Mouse (Mus musculus): ENCODE data around the gene Gadd45a. TPM values are rescaled to one million over a fixed set of nuclear protein-coding genes. Genes with fewer than 3 reads are reported as not detected.

The Gadd45a gene
- polyA plus RNA-seq, 1 experiment from 2014 or later = 32.7 TPM

DNA sequence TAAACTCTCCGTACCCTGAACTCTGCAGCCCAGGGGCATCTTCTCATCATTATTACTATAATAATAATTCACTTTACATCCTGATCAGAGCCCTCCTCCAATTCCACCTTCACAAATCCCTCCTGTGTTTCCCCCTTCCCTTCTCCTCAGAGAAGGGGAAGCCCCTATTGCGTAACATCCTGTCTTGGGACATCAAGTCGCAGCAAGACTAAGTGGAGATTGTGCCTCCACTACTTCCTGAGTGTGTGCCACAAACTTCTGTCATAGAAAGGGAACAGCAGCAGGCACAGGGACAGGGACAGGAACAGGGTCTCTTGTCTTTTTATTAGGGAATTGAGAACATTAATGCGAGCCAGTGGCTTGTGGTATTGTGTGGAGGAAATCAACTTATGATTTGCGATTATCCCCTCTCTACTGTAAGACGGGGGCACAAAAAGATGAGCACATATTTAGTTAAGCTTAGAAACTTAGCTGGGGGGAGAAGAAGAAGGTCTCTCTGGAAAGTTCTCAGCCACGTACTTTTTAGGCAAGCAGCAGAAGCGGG is 32.0 kb upstream of the Gadd45a start:
- H3K4me3 ChIP-seq (replicated peaks) = no peak overlapping the region
- H3K27me3 ChIP-seq = no peaks in the 10 kb centered on the region
- H3K9me3 ChIP-seq (replicated peaks) = no peaks in the 10 kb centered on the region
- no peak for ATAC-seq (replicated peaks; ENCODE audit: low FRiP score)
- H3K4me1 ChIP-seq = no peaks in the 10 kb centered on the region; the same call in 1 of the 2 replicates
- no peak overlapping the region for H3K9ac ChIP-seq
- 74% methylated on average over 8 of the region's 8 CpGs for WGBS
- H3K4me2 ChIP-seq = no peak overlapping the region
- H3K27ac ChIP-seq = no peak overlapping the region
- no peaks in the 10 kb centered on the region for H3K36me3 ChIP-seq

DNA sequence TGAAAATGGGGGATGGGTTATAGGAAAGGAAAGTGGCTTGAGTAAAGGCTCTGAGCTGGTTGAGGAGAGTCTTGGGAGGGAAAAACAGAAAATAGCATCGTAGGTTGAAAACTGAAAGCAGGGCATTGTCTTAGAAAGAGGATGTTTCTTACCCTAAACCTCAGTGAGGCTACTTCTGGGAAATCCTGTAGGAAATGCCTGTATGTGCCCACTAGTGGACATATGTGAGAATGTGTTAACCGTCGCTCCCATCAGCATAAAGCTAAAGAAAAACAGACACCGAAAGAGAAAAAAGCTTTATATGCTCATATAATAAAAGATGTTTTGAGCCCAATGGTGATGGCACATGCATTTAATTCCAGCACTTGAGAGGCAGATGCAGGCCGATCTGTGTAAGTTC is 22.8 kb upstream of the Gadd45a start:
- 87% methylated on average over 5 of the region's 5 CpGs for WGBS
- H3K27ac ChIP-seq = no peak overlapping the region
- H3K4me3 ChIP-seq (replicated peaks) = no peak overlapping the region
- no peaks in the 10 kb centered on the region for H3K4me1 ChIP-seq
- H3K9me3 ChIP-seq (replicated peaks) = no peaks in the 10 kb centered on the region
- ATAC-seq (replicated peaks; ENCODE audit: low FRiP score) = no peak
- no peak overlapping the region for H3K4me2 ChIP-seq
- no peaks in the 10 kb centered on the region for H3K36me3 ChIP-seq
- H3K27me3 ChIP-seq = no peaks in the 10 kb centered on the region
- H3K9ac ChIP-seq = no peak overlapping the region

GRCm38 (mm10) chr6:67057991-67058696 is 20.9 kb upstream of the Gadd45a start:
- Histone ChIP-seq H3K27ac (no peak overlapping the region), H3K9me3 (replicated peaks) (no peaks in the 10 kb centered on the region), H3K36me3 (no peaks in the 10 kb centered on the region), H3K4me3 (replicated peaks) (no peak overlapping the region), H3K4me1 (no peaks in the 10 kb centered on the region), H3K9ac (no peak overlapping the region), H3K4me2 (no peak overlapping the region), H3K27me3 (no peaks in the 10 kb centered on the region)
- ATAC-seq (replicated peaks; ENCODE audit: low FRiP score) = no peak
- 90% methylated on average over 7 of the region's 7 CpGs for WGBS

GRCm38 (mm10) chr6:67057574-67057973 is 20.3 kb upstream of the Gadd45a start:
- no peak for ATAC-seq (replicated peaks; ENCODE audit: low FRiP score)
- H3K27me3 ChIP-seq = no peaks in the 10 kb centered on the region
- H3K27ac ChIP-seq = no peak overlapping the region
- H3K9ac ChIP-seq = no peak overlapping the region
- 85% methylated on average over 5 of the region's 5 CpGs for WGBS
- no peaks in the 10 kb centered on the region for H3K36me3 ChIP-seq
- H3K4me2 ChIP-seq = no peak overlapping the region
- H3K4me3 ChIP-seq (replicated peaks) = no peak overlapping the region
- H3K4me1 ChIP-seq = no peaks in the 10 kb centered on the region
- H3K9me3 ChIP-seq (replicated peaks) = no peaks in the 10 kb centered on the region

- Histone ChIP-seq H3K4me2 (no peak overlapping the region), H3K4me3 (replicated peaks) (no peak overlapping the region), H3K9me3 (replicated peaks) (no peaks in the 10 kb centered on the region), H3K27me3 (no peaks in the 10 kb centered on the region), H3K36me3 (no peaks in the 10 kb centered on the region), H3K4me1 (no peaks in the 10 kb centered on the region), H3K27ac (no peak overlapping the region), H3K9ac (no peak overlapping the region)
- no peak for ATAC-seq (replicated peaks; ENCODE audit: low FRiP score)
- WGBS = 66% methylated on average over 3 of the region's 3 CpGs
These were observed 19.8 kb upstream of the Gadd45a start for GRCm38 (mm10) chr6:67056889-67057564.

- H3K4me2 ChIP-seq = no peak overlapping the region
- WGBS = 66% methylated on average over 15 of the region's 15 CpGs
- H3K36me3 ChIP-seq = no peaks in the 10 kb centered on the region
- no peak overlapping the region for H3K4me3 ChIP-seq (replicated peaks)
- no peak overlapping the region for H3K9ac ChIP-seq
- H3K27ac ChIP-seq = no peak overlapping the region
- H3K4me1 ChIP-seq = no peaks in the 10 kb centered on the region
- peak; percentile 6; the same call in 1 of the 2 replicates for ATAC-seq (replicated peaks; ENCODE audit: low FRiP score)
- no peaks in the 10 kb centered on the region for H3K9me3 ChIP-seq (replicated peaks)
- H3K27me3 ChIP-seq = no peaks in the 10 kb centered on the region
These were observed 19.0 kb upstream of the Gadd45a start for GRCm38 (mm10) chr6:67056108-67056888.

DNA sequence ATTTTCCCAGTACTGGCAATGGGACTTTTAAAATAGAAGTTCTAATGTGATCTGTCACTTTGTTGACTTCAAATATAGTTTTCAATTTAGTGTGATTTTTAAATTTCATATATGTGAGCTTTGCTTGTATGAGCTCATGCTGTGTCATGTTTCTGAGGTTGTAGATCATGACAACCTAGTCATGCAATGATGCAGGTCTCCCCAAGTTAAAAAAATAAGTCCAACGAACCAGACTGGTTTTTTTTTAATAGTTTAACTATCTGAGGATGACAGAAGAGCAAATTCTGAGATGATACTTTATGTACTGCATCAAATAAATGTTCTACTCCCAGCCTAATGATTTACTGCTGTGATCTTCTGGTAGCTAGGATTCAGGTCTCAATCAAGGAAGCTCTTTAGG is 12.8 kb upstream of the Gadd45a start:
- WGBS = 32% methylated on average over 1 of the region's 1 CpGs
- no peaks in the 10 kb centered on the region for H3K27me3 ChIP-seq
- H3K4me1 ChIP-seq = peaks cover 4% of the 10 kb centered on the region
- H3K36me3 ChIP-seq = no peaks in the 10 kb centered on the region
- no peak overlapping the region for H3K27ac ChIP-seq
- H3K4me2 ChIP-seq = no peak overlapping the region
- H3K9ac ChIP-seq = no peak overlapping the region
- ATAC-seq (replicated peaks; ENCODE audit: low FRiP score) = no peak
- H3K4me3 ChIP-seq (replicated peaks) = no peak overlapping the region
- no peaks in the 10 kb centered on the region for H3K9me3 ChIP-seq (replicated peaks)

DNA sequence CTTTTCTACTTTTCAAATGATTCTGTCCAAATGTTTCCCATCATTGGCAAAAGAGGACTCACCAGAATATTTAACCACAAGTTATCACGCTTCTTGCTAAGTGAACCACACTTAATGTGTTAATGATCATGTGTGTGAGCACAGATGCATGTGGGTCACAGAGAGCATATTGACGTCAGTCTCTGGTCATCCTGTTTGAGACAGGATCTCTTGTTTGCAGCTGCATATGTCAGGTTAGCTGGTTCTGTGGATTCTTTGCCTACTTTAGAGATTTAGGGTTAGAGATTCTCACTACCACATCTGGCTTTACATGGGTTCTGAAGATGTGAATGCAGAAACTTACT is 12.4 kb upstream of the Gadd45a start:
- Histone ChIP-seq H3K9me3 (replicated peaks) (no peaks in the 10 kb centered on the region), H3K36me3 (no peaks in the 10 kb centered on the region), H3K27me3 (no peaks in the 10 kb centered on the region), H3K4me2 (no peak overlapping the region), H3K9ac (no peak overlapping the region), H3K27ac (no peak overlapping the region), H3K4me3 (replicated peaks) (no peak overlapping the region), H3K4me1 (peaks cover 4% of the 10 kb centered on the region)
- no peak for ATAC-seq (replicated peaks; ENCODE audit: low FRiP score)
- WGBS = 46% methylated on average over 2 of the region's 2 CpGs

DNA sequence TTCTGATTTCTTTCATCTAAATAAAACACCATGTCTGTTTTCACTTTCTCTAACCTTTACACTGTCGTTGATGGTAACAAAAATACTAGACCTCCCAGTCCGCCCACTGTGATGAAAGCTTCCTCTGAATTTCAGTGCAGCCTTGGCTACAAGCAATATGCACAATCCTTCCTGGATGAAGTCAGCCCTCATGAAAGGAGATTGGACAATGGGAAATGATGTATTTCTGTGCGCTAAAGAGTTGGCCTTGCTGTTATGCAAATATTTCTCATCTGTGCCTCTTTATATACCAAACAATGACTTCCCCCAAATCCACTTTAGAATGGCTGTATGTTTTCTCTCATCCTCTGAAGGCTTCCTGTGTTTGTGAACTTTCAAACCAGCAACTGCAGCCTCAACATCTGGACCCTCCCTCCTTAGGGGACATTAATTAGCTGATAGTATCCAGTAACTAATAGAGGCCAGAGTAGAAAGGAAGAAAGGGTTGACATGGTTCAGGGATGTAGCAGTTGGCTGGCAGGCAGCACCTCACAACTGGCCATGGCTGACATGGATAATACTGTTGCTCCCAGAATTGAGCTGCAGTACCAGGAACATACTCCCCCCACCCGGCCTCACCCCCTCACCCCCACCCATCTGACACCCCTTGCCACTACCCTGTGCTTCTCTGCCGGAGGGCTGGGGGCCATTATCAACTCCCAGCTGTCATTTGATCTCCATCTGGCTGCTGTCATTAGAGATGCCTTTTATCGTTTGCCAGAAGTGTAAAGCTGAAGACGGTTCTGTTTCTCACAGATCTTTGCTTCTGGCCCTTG is 11.8 kb upstream of the Gadd45a start:
- no peak overlapping the region for H3K9ac ChIP-seq
- H3K4me3 ChIP-seq (replicated peaks) = no peak overlapping the region
- WGBS = 35% methylated on average over 7 of the region's 7 CpGs
- H3K27me3 ChIP-seq = no peaks in the 10 kb centered on the region
- ATAC-seq (replicated peaks; ENCODE audit: low FRiP score) = peak; percentile 58
- no peak overlapping the region for H3K27ac ChIP-seq
- no peaks in the 10 kb centered on the region for H3K9me3 ChIP-seq (replicated peaks)
- no peaks in the 10 kb centered on the region for H3K36me3 ChIP-seq
- H3K4me2 ChIP-seq = no peak overlapping the region
- H3K4me1 ChIP-seq = peaks cover 4% of the 10 kb centered on the region

DNA sequence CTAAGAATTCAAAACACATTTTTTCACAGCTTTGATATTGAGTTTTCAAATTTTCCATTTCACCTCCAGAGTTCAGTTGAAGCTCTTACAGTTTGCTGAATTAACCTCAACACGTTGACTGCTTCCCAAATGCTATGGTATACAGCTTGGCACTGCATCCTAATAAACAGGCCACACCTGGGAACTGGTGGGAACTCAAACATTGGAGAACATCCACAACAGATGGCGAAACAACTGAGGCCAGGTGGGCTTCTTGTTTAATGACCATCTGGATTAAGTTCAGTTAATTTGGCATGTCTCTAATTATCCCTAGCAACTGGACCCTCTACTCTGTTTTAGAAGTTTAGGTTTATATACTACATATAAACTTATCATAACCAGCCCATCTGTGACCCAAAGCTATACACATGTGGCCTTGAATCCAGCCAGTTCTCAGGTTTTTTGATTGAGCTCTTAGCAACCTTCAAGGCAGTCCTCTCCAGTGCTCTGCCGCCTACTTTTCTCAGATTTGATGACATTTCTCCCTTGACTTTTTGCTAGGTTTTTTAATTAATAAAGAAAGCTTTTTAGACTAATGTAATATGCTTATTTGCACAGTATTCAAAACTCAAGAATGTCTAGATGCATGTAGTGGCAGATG is 10.9 kb upstream of the Gadd45a start:
- Histone ChIP-seq H3K27ac (no peak overlapping the region), H3K4me3 (replicated peaks) (no peak overlapping the region), H3K4me1 (peaks cover 4% of the 10 kb centered on the region), H3K9ac (no peak overlapping the region), H3K27me3 (no peaks in the 10 kb centered on the region), H3K4me2 (no peak overlapping the region), H3K9me3 (replicated peaks) (no peaks in the 10 kb centered on the region), H3K36me3 (no peaks in the 10 kb centered on the region)
- 85% methylated on average over 3 of the region's 3 CpGs for WGBS
- ATAC-seq (replicated peaks; ENCODE audit: low FRiP score) = no peak

GRCm38 (mm10) chr6:67046937-67047336 is 9.7 kb upstream of the Gadd45a start:
- no peaks in the 10 kb centered on the region for H3K27me3 ChIP-seq
- H3K9ac ChIP-seq = no peak overlapping the region
- H3K4me1 ChIP-seq = peaks cover 4% of the 10 kb centered on the region
- H3K9me3 ChIP-seq (replicated peaks) = no peaks in the 10 kb centered on the region
- no peak overlapping the region for H3K4me2 ChIP-seq
- WGBS = 65% methylated on average over 3 of the region's 3 CpGs
- no peak overlapping the region for H3K4me3 ChIP-seq (replicated peaks)
- ATAC-seq (replicated peaks; ENCODE audit: low FRiP score) = no peak
- H3K36me3 ChIP-seq = no peaks in the 10 kb centered on the region
- H3K27ac ChIP-seq = no peak overlapping the region
